Mouse (Mus musculus): ENCODE measurements around the gene A430033K04Rik. TPM values are rescaled to one million over a fixed set of nuclear protein-coding genes. Genes with fewer than 3 reads are reported as not detected.

The A430033K04Rik gene
- total and polyA plus RNA-seq, 3 experiments, result 2.1 to 2.6 TPM; not detected in 1

DNA sequence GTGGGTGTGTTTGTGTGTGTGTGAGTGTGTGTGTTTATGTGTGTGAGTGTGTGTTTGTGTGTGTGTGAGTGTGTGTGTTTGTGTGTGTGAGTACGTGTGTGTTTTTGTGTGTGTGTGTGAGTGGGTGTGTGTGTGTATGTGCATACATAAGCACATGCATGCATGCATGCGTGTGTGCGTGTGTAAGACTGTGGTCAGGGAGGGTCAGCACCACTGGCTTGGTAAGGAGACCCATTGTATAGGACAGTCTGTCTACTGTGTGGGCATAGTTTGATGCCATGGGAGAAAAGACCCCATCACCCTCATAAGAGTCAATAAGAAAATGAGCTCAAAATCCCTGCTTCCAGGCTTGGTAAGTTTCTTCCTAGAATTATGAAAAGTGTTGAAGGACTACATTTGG lies 34.7 kb downstream of the A430033K04Rik start:
- H3K36me3 ChIP-seq (ENCODE audit: control insufficient read depth in 1 of 2, insufficient read depth in 2 of 2, low read length in 2 of 2), result no peaks in the 10 kb centered on the region
- TF ChIP-seq ZC3H11A (IDR thresholded peaks at IDR 0.05; ENCODE audit: low read depth, low read length), result no peak
- TF ChIP-seq MXI1 (IDR thresholded peaks at IDR 0.05; ENCODE audit: low read depth, low read length), result no peak
- no peak for TF ChIP-seq MAZ (IDR thresholded peaks at IDR 0.05; ENCODE audit: low read depth, low read length)
- no peak for TF ChIP-seq TAL1 (IDR thresholded peaks at IDR 0.05; ENCODE audit: low read length)
- no peak for TF ChIP-seq USF2 (IDR thresholded peaks at IDR 0.05; ENCODE audit: borderline replicate concordance in 1 of 2, insufficient read depth in 1 of 2, low read depth in 1 of 2, low read length in 2 of 2)
- no peak for TF ChIP-seq CHD1 (IDR thresholded peaks at IDR 0.05; ENCODE audit: low read depth, low read length)
- TF ChIP-seq GABPA (IDR thresholded peaks at IDR 0.05; ENCODE audit: low read depth, low read length), result no peak
- TF ChIP-seq ELF1 (IDR thresholded peaks at IDR 0.05; ENCODE audit: low read depth, low read length), result no peak
- no peak for TF ChIP-seq ZNF384 (IDR thresholded peaks at IDR 0.05; ENCODE audit: low read depth, low read length)
- TF ChIP-seq ZKSCAN1 (IDR thresholded peaks at IDR 0.05; ENCODE audit: low read depth, low read length), result no peak
- TF ChIP-seq GATA1 (IDR thresholded peaks at IDR 0.05; ENCODE audit: low read depth, low read length), result no peak
- no peaks in the 10 kb centered on the region for H3K9me3 ChIP-seq (replicated peaks; ENCODE audit: insufficient read depth, low read length)
- H3K27me3 ChIP-seq (ENCODE audit: control insufficient read depth in 1 of 2, insufficient read depth in 2 of 2, low read length in 2 of 2), result no peaks in the 10 kb centered on the region
- H3K27ac ChIP-seq (ENCODE audit: control insufficient read depth, low read depth, low read length), result no peak overlapping the region
- no peaks in the 10 kb centered on the region for H3K4me1 ChIP-seq (ENCODE audit: control insufficient read depth in 1 of 2, insufficient read depth in 2 of 2, low read length in 2 of 2)
- H3K9ac ChIP-seq (ENCODE audit: control insufficient read depth, low read depth, low read length, poor library complexity, severe bottlenecking), result no peak overlapping the region
- no peak overlapping the region for H3K4me3 ChIP-seq (ENCODE audit: control insufficient read depth in 1 of 2, insufficient read depth in 1 of 2, low read depth in 2 of 2, low read length in 2 of 2)
- H3K79me2 ChIP-seq (ENCODE audit: control insufficient read depth, insufficient read depth, low read length, poor library complexity), result no peaks in the 10 kb centered on the region
- peak; percentile 19 for DNase-seq (ENCODE audit: low read depth, low spot score)

DNA sequence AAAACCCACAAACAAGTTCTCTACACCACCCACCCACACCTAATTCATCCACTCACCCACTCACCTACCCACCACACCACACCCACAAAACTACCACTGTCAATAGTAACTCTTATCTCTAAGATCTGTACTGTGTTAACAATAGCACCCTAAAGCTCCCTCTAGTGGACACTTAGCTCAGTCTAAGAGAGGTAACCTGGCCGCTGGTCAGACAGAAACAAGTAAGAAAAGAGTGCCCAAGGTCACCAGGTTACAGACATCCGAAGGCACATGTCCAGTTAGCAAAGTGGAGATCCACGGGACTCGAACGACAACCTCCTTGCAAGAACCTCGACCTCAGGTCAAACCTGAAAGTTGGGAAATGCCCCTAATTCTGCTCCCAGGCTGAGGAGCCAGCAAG lies 35.2 kb downstream of the A430033K04Rik start:
- no peak overlapping the region for H3K4me3 ChIP-seq (ENCODE audit: control insufficient read depth in 1 of 2, insufficient read depth in 1 of 2, low read depth in 2 of 2, low read length in 2 of 2)
- H3K79me2 ChIP-seq (ENCODE audit: control insufficient read depth, insufficient read depth, low read length, poor library complexity), result no peaks in the 10 kb centered on the region
- H3K27ac ChIP-seq (ENCODE audit: control insufficient read depth, low read depth, low read length), result no peak overlapping the region
- no peaks in the 10 kb centered on the region for H3K27me3 ChIP-seq (ENCODE audit: control insufficient read depth in 1 of 2, insufficient read depth in 2 of 2, low read length in 2 of 2)
- no peak overlapping the region for H3K9ac ChIP-seq (ENCODE audit: control insufficient read depth, low read depth, low read length, poor library complexity, severe bottlenecking)
- no peaks in the 10 kb centered on the region for H3K36me3 ChIP-seq (ENCODE audit: control insufficient read depth in 1 of 2, insufficient read depth in 2 of 2, low read length in 2 of 2)
- H3K4me1 ChIP-seq (ENCODE audit: control insufficient read depth in 1 of 2, insufficient read depth in 2 of 2, low read length in 2 of 2), result no peaks in the 10 kb centered on the region
- H3K9me3 ChIP-seq (replicated peaks; ENCODE audit: insufficient read depth, low read length), result no peaks in the 10 kb centered on the region
- peak; percentile 67 for DNase-seq (ENCODE audit: low read depth, low spot score)
- TF ChIP-seq CTCF (IDR thresholded peaks at IDR 0.05 in 2 of 3, conservative IDR thresholded peaks at IDR 0.05 in 1 of 3; ENCODE audit: control insufficient read depth in 1 of 3, insufficient read depth in 1 of 3, low read depth in 2 of 3, low read length in 3 of 3, poor library complexity in 1 of 3, severe bottlenecking in 1 of 3) (peak; percentile 36 to 47 (median 37); a peak in 5 of 6 replicates), MAX (IDR thresholded peaks at IDR 0.05; ENCODE audit: low read length) (no peak), SMC3 (IDR thresholded peaks at IDR 0.05; ENCODE audit: low read depth, low read length) (peak; percentile 30; the same call in 1 of the 2 replicates), HCFC1 (IDR thresholded peaks at IDR 0.05; ENCODE audit: low read depth, low read length) (no peak)

DNA sequence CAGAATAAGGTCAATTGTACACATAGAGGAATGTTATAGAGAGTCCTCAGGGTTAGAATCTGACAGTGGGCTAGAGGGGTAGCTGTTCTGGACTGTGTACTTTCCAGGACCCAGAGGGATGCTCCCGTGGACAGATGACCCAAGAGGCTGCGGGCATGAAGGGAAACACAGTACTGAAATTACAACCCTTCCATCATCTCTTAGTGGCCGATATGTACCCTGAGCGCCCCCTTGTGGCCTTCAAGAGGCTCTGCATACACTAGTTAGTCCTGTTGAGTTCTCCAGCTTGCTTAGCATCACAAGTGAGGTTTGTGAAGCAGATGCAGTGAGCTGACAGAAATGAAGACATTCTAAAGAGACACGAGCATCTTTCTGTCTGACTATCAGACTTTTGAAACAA lies 36.3 kb downstream of the A430033K04Rik start:
- peak; percentile 72 for DNase-seq (ENCODE audit: low read depth, low spot score)
- H3K9ac ChIP-seq (ENCODE audit: control insufficient read depth, low read depth, low read length, poor library complexity, severe bottlenecking), result no peak overlapping the region
- no peaks in the 10 kb centered on the region for H3K9me3 ChIP-seq (replicated peaks; ENCODE audit: insufficient read depth, low read length)
- TF ChIP-seq CTCF (IDR thresholded peaks at IDR 0.05 in 2 of 3, conservative IDR thresholded peaks at IDR 0.05 in 1 of 3; ENCODE audit: control insufficient read depth in 1 of 3, insufficient read depth in 1 of 3, low read depth in 2 of 3, low read length in 3 of 3, poor library complexity in 1 of 3, severe bottlenecking in 1 of 3), result peak; percentile 37 to 71 (median 67)
- TF ChIP-seq ZC3H11A (IDR thresholded peaks at IDR 0.05; ENCODE audit: low read depth, low read length), result peak; percentile 60
- no peak for TF ChIP-seq E2F4 (IDR thresholded peaks at IDR 0.05; ENCODE audit: borderline replicate concordance, low read depth, low read length)
- no peak for TF ChIP-seq UBTF (IDR thresholded peaks at IDR 0.05; ENCODE audit: borderline replicate concordance, insufficient read depth, low read depth, low read length)
- TF ChIP-seq MAX (IDR thresholded peaks at IDR 0.05; ENCODE audit: low read length), result no peak
- TF ChIP-seq JUND (IDR thresholded peaks at IDR 0.05; ENCODE audit: low read depth, low read length), result no peak
- peak; percentile 66 for TF ChIP-seq SMC3 (IDR thresholded peaks at IDR 0.05; ENCODE audit: low read depth, low read length)
- no peak for TF ChIP-seq POLR2AphosphoS5 (IDR thresholded peaks at IDR 0.05; ENCODE audit: borderline replicate concordance, low read depth, low read length)
- no peak for TF ChIP-seq POLR2A (IDR thresholded peaks at IDR 0.05; ENCODE audit: control insufficient read depth in 1 of 2, insufficient read depth in 1 of 2, low read depth in 1 of 2, low read length in 2 of 2, poor library complexity in 1 of 2)
- TF ChIP-seq TCF12 (IDR thresholded peaks at IDR 0.05; ENCODE audit: low read depth, low read length), result no peak
- no peak for TF ChIP-seq POLR2AphosphoS2 (IDR thresholded peaks at IDR 0.05; ENCODE audit: low read length)
- no peak for TF ChIP-seq ZNF384 (IDR thresholded peaks at IDR 0.05; ENCODE audit: low read depth, low read length)
- no peak for TF ChIP-seq GABPA (IDR thresholded peaks at IDR 0.05; ENCODE audit: low read depth, low read length)
- no peak for TF ChIP-seq MYB (IDR thresholded peaks at IDR 0.05; ENCODE audit: low read depth, low read length)
- TF ChIP-seq USF2 (IDR thresholded peaks at IDR 0.05; ENCODE audit: borderline replicate concordance in 1 of 2, insufficient read depth in 1 of 2, low read depth in 1 of 2, low read length in 2 of 2), result no peak
- TF ChIP-seq RAD21 (IDR thresholded peaks at IDR 0.05; ENCODE audit: low read depth, low read length), result peak; percentile 73
- H3K79me2 ChIP-seq (ENCODE audit: control insufficient read depth, insufficient read depth, low read length, poor library complexity), result no peaks in the 10 kb centered on the region
- no peaks in the 10 kb centered on the region for H3K27me3 ChIP-seq (ENCODE audit: control insufficient read depth in 1 of 2, insufficient read depth in 2 of 2, low read length in 2 of 2)
- H3K4me3 ChIP-seq (ENCODE audit: control insufficient read depth in 1 of 2, insufficient read depth in 1 of 2, low read depth in 2 of 2, low read length in 2 of 2), result no peak overlapping the region
- no peak overlapping the region for H3K27ac ChIP-seq (ENCODE audit: control insufficient read depth, low read depth, low read length)
- H3K36me3 ChIP-seq (ENCODE audit: control insufficient read depth in 1 of 2, insufficient read depth in 2 of 2, low read length in 2 of 2), result no peaks in the 10 kb centered on the region
- H3K4me1 ChIP-seq (ENCODE audit: control insufficient read depth in 1 of 2, insufficient read depth in 2 of 2, low read length in 2 of 2), result no peaks in the 10 kb centered on the region

All from MEL (cell line).